Mouse (Mus musculus) heart, postnatal 0 days (tissue): Measurements from ENCODE around the gene Arf5. TPM values are rescaled to one million over a fixed set of nuclear protein-coding genes. Genes with fewer than 3 reads are reported as not detected.

Source experiments
- ATAC-seq: fragments of 200-750 bp; cut with Nextera tagmentation; 2 replicates; pipeline ENCODE4 v1.8.0; 2017; ENCODE audit warnings: low read depth, moderate number of reproducible peaks, moderate library complexity; ENCODE audit not compliant: insufficient read depth
- DNase-seq: peaks from one replicate; pipeline ENCODE4 v3.0.0-alpha.2; 2016; ENCODE audit warnings: low spot score
- H3K27ac ChIP-seq: fragments of 300-500 bp; sonication (generic); 2 replicates; pipeline ENCODE4 v1.5.1; 2014; ENCODE audit warnings: low read depth, mild to moderate bottlenecking
- H3K27me3 ChIP-seq: fragments of 300-500 bp; sonication (generic); 2 replicates; pipeline ENCODE4 v1.6.1; 2014; ENCODE audit warnings: low read length, mixed read lengths; ENCODE audit not compliant: control insufficient read depth, insufficient read depth
- H3K36me3 ChIP-seq: fragments of 300-500 bp; sonication (generic); replicated peaks from 2 replicates; pipeline ENCODE4 v1.6.1; 2014; ENCODE audit warnings: low read length, mixed read lengths; ENCODE audit not compliant: control insufficient read depth, insufficient read depth
- H3K4me1 ChIP-seq: fragments of 300-500 bp; sonication (generic); 2 replicates; pipeline ENCODE4 v1.6.1; 2014; ENCODE audit warnings: antibody characterized with exemption; ENCODE audit not compliant: control insufficient read depth, insufficient read depth
- H3K4me2 ChIP-seq: fragments of 300-500 bp; sonication (generic); 2 replicates; pipeline ENCODE4 v1.6.1; 2014; ENCODE audit warnings: low read depth, mild to moderate bottlenecking, low read length, moderate library complexity
- H3K4me3 ChIP-seq: fragments of 300-500 bp; sonication (generic); 2 replicates; pipeline ENCODE4 v1.5.1; 2014; ENCODE audit warnings: low read depth, low read length
- H3K9ac ChIP-seq: fragments of 300-500 bp; sonication (generic); replicated peaks from 2 replicates; pipeline ENCODE4 v1.6.1; 2014; ENCODE audit warnings: low read depth, low read length, mixed read lengths
- H3K9me3 ChIP-seq: fragments of 300-500 bp; sonication (generic); replicated peaks from 2 replicates; pipeline ENCODE4 v1.6.1; 2016; ENCODE audit warnings: low read length; ENCODE audit not compliant: control insufficient read depth
- CTCF ChIP-seq: IDR thresholded peaks from 2 replicates; pipeline ENCODE4 v1.5.1; 2016; ENCODE audit warnings: antibody characterized with exemption, control low read depth, low read depth
- EP300 ChIP-seq: IDR thresholded peaks from 2 replicates; pipeline ENCODE4 v1.6.1; 2016; ENCODE audit warnings: antibody characterized with exemption, low read depth
- WGBS: fragments of 180-500 bp; shearing (Covaris S2); extraction: QIAGEN DNeasy Blood & Tissue Kit; methylation state at CpG from one replicate; pipeline ENCODE4 v1.1.7; 2014; 5-methylcytosine and 5-hydroxymethylcytosine counted together
- polyA plus RNA-seq: library from polyadenylated mRNA; unstranded; fragments of >200 nt; fragmentation: Nextera tagmentation; extraction: Ambion mirVana; gene quantifications from 2 replicates; pipeline ENCODE4 v1.2.1, GENCODE M21; 2015
- total RNA-seq: library from RNA; depleted of rRNA; stranded (reverse); fragments of >200 nt; gene quantifications from 2 replicates; pipeline ENCODE4 v1.2.3, GENCODE M21; 2014; ENCODE audit warnings: low replicate concordance; rRNA removed

The Arf5 gene
- 219 and 253 TPM in 2 replicates for total RNA-seq
- polyA plus RNA-seq, result 235 and 240 TPM in 2 replicates

GRCm38 (mm10) chr6:28423313-28423712 is at the start of gene Arf5:
TSS of gene Arf5 (plus strand) at chr6:28423560.
- peaks cover 25% of the 10 kb centered on the region for H3K36me3 ChIP-seq
- H3K9ac ChIP-seq, result peak within 1 kb of the TSS; percentile 98
- H3K27ac ChIP-seq, result peak within 1 kb of the TSS; percentile 86
- ATAC-seq (peak; percentile 82), DNase-seq (peak; percentile 91)
- H3K27me3 ChIP-seq, result no peaks in the 10 kb centered on the region
- no peak for TF ChIP-seq EP300
- TF ChIP-seq CTCF, result no peak
- H3K4me1 ChIP-seq, result peaks cover 40% of the 10 kb centered on the region
- WGBS, result 0% methylated on average over 36 of the region's 42 CpGs
- H3K4me2 ChIP-seq, result peak within 1 kb of the TSS; percentile 84
- H3K4me3 ChIP-seq, result peak within 1 kb of the TSS; percentile 100
- H3K9me3 ChIP-seq, result no peaks in the 10 kb centered on the region

DNA sequence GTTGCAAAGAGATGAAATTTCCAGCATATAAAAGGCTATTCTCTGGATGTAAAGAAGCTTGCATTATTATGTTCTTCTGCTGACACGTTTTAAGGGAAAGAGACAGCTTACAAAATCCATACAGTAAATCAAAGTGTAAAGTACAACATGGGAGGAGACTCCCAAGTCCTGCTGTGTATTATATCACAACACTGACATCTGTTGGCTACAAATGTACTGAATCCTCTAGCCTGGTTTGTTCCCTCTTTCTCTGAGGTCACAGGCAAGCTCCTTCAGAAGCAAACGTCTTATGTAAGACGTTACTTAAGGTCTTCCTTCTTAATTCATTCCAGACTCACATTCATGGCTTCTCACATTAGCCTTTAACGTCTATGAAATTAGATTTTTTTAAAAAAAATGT is 41.4 kb upstream of the Arf5 start:
- Histone ChIP-seq H3K36me3 (no peaks in the 10 kb centered on the region), H3K9me3 (no peaks in the 10 kb centered on the region), H3K4me1 (no peaks in the 10 kb centered on the region), H3K27ac (no peak overlapping the region), H3K4me2 (no peak overlapping the region), H3K9ac (no peak overlapping the region), H3K27me3 (no peaks in the 10 kb centered on the region), H3K4me3 (no peak overlapping the region)
- DNase-seq (no peak), ATAC-seq (no peak)
- 48% methylated on average over 4 of the region's 4 CpGs for WGBS
- no peak for TF ChIP-seq EP300
- TF ChIP-seq CTCF, result no peak

DNA sequence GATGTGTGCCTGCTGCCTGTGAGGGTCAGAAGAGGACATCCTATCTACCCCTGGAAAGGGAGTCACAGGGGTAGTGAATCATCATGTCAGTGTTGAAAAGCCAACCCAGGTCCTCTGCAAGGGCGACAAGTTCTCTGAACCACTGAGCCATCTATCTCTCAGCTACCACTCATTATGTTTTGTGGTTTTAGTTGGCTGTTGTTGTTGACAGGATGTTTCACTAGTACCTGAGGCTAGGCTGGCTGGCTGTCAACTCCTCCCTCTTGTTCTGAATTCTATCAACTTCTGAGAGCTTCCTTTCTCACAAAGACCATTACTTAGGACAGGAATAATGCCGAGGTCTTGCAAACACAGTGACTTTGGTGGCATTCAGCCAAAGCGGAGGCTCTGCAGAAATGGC is 38.2 kb upstream of the Arf5 start:
- H3K9ac ChIP-seq, result no peak overlapping the region
- no peaks in the 10 kb centered on the region for H3K27me3 ChIP-seq
- 57% methylated on average over 3 of the region's 3 CpGs for WGBS
- H3K4me1 ChIP-seq, result no peaks in the 10 kb centered on the region
- DNase-seq, result no peak
- H3K27ac ChIP-seq, result no peak overlapping the region
- H3K4me3 ChIP-seq, result no peak overlapping the region
- no peaks in the 10 kb centered on the region for H3K9me3 ChIP-seq
- H3K36me3 ChIP-seq, result no peaks in the 10 kb centered on the region
- no peak for TF ChIP-seq EP300
- no peak for TF ChIP-seq CTCF
- no peak overlapping the region for H3K4me2 ChIP-seq
- no peak for ATAC-seq

- H3K27me3 ChIP-seq, result no peaks in the 10 kb centered on the region
- ATAC-seq (no peak), DNase-seq (no peak)
- no peak overlapping the region for H3K4me3 ChIP-seq
- WGBS, result 74% methylated on average over 3 of the region's 3 CpGs
- no peak overlapping the region for H3K9ac ChIP-seq
- H3K4me1 ChIP-seq, result no peaks in the 10 kb centered on the region
- H3K36me3 ChIP-seq, result no peaks in the 10 kb centered on the region
- no peak overlapping the region for H3K27ac ChIP-seq
- no peaks in the 10 kb centered on the region for H3K9me3 ChIP-seq
- no peak overlapping the region for H3K4me2 ChIP-seq
- TF ChIP-seq EP300, result no peak
- no peak for TF ChIP-seq CTCF
These were observed 34.3 kb upstream of the Arf5 start for GRCm38 (mm10) chr6:28389038-28389437.

DNA sequence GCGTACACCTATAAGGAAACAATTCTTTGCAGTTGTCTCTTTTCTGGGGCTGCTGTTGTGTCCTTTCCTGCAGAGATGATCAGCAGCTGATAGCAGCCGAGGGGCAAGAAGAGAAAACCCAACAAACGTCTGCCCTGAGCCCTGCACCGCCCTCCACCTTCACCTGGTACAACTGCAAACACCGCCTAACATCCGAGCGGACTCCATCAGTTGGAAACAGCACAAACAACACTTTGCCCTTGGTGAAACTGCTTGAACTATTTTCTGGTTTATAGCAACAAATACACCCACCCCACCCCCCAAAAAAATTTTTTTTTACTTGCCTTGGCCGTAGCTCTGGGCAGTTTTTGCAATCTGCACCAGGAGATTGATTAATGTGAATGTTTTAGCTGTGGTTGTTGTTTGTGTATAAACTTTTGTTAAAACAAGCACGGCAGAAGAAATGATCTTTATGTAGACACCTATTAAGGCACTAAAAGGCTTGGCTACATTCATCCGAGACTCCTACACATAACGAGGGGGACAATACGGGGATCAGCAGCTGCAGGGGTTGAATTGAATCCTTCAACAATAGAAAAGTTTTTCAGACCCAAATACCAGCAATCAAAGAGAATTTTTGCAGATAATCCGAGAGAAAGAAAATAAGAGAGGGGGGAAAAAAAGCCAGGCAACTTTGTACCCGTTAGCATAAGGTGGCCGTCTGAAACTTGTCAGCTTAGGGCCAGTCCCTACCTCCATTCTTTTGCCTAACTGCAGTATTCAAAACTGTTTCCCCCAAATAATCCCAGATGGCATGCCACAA is 27.1 kb upstream of the Arf5 start:
- Histone ChIP-seq H3K27ac (no peak overlapping the region), H3K9ac (no peak overlapping the region), H3K4me2 (peak overlapping the region; percentile 76; the same call in 1 of the 2 replicates), H3K36me3 (no peaks in the 10 kb centered on the region), H3K27me3 (peaks cover 30% of the 10 kb centered on the region), H3K4me3 (peak overlapping the region; percentile 44), H3K9me3 (0 out of 2 replicates have a peak, but pooled peaks cover 6% of the 10 kb centered on the region), H3K4me1 (no peaks in the 10 kb centered on the region)
- 47% methylated on average over 15 of the region's 15 CpGs for WGBS
- ATAC-seq, result no peak
- DNase-seq, result no peak
- TF ChIP-seq EP300 (no peak), CTCF (no peak)
